Mouse (Mus musculus) limb, embryonic 10.5 days (tissue): ENCODE measurements at regions not wholly inside any gene's neighbourhood (a gene's known extent, or its start where the extent isn't known, plus 50 kb on each side); places are given as distances from the start of the nearest gene placed in this dataset.

ENCODE experiments used
- DNase-seq: peaks from one replicate; pipeline ENCODE4 v3.0.0-alpha.2; 2017; ENCODE audit warnings: low spot score
- H3K27ac ChIP-seq: fragments of 300-500 bp; sonication (generic); 2 replicates; pipeline ENCODE4 v1.5.1; 2016; ENCODE audit warnings: mild to moderate bottlenecking
- H3K27me3 ChIP-seq: fragments of 300-500 bp; sonication (generic); 2 replicates; pipeline ENCODE4 v1.6.1; 2016; ENCODE audit warnings: low read depth, mild to moderate bottlenecking; ENCODE audit not compliant: poor library complexity, severe bottlenecking
- H3K36me3 ChIP-seq: fragments of 300-500 bp; sonication (generic); 2 replicates; pipeline ENCODE4 v1.6.1; 2016; ENCODE audit warnings: mild to moderate bottlenecking, moderate library complexity
- H3K4me1 ChIP-seq: fragments of 300-500 bp; sonication (generic); 2 replicates; pipeline ENCODE4 v1.6.1; 2016
- H3K4me3 ChIP-seq: fragments of 300-500 bp; sonication (generic); 2 replicates; pipeline ENCODE4 v1.5.1; 2016; ENCODE audit warnings: mild to moderate bottlenecking, moderate library complexity
- H3K9me3 ChIP-seq: fragments of 300-500 bp; sonication (generic); replicated peaks from 2 replicates; pipeline ENCODE4 v1.6.1; 2016; ENCODE audit warnings: mild to moderate bottlenecking
- WGBS: fragments of 180-500 bp; shearing (Covaris S2); methylation state at CpG from one replicate; pipeline ENCODE4 v1.1.7; 2016; 5-methylcytosine and 5-hydroxymethylcytosine counted together

DNA sequence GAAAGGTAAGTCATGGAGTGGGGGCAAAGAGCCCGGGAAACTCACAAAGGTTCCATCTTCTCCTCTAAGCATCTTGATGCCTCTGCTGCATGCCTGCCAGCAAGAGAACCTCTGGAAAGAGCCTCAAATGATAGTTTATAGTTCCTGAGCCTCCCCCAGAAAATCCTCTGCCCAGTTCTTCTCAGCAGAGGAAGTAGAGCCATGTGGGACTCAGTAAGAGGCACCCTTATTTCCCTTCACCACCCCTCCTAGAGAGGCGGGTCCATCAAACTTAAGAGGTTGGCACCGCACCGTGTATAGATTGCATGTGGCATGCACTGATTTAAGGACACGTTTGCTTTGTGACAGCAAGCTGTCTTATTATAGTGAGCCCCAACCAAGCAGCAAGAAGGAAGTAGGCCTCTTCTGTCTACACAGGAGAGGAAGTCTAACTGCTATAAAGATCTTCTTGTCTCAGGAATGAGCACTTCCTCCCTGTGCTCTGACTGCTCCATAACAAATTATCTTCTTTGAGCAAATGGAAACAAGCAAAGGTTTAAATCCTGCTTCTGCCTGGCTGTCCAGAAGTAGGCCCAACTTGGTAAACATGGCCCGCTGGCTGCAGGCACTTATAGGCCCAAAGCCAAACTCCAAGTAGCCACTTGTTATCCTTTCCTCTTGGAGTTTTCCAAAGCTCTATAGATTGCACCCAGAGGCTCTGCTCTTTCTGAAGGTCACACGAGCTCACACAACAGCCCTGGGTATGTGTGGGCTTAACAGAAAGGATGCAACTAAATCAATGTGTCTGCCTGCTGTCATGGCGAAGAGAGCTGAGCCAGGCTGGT lies 69.6 kb upstream of the Zfp703 start:
- 74% methylated on average over 8 of the region's 8 CpGs for WGBS
- Histone ChIP-seq H3K27me3 (peaks cover 55% of the 10 kb centered on the region), H3K4me1 (peaks cover 43% of the 10 kb centered on the region), H3K36me3 (no peaks in the 10 kb centered on the region), H3K4me3 (no peak overlapping the region), H3K27ac (peak overlapping the region; percentile 72), H3K9me3 (no peaks in the 10 kb centered on the region)
- DNase-seq, result no peak

DNA sequence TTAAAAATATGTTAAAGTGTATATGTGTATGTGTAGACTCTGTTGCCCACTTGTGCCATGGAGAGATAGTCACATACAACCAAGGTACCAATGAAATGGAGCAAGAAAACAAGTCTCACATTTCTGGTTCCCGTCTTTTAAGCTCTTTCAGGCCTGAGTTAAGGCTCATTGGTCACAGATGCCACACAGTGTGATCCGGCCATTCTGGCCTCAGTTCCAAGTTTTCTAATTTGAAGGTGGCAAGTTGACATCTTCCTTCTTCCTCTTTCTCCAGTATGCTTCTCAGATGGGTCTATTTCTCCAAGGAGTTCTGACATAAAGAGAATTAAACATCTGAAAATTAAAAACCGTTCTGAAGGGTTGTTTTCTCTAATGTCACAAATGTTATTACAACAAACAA lies 66.9 kb upstream of the Zfp703 start:
- Histone ChIP-seq H3K27me3 (peaks cover 41% of the 10 kb centered on the region), H3K36me3 (no peaks in the 10 kb centered on the region), H3K9me3 (no peaks in the 10 kb centered on the region), H3K27ac (no peak overlapping the region), H3K4me1 (peaks cover 57% of the 10 kb centered on the region), H3K4me3 (no peak overlapping the region)
- WGBS, result 87% methylated on average over 3 of the region's 3 CpGs
- no peak for DNase-seq

DNA sequence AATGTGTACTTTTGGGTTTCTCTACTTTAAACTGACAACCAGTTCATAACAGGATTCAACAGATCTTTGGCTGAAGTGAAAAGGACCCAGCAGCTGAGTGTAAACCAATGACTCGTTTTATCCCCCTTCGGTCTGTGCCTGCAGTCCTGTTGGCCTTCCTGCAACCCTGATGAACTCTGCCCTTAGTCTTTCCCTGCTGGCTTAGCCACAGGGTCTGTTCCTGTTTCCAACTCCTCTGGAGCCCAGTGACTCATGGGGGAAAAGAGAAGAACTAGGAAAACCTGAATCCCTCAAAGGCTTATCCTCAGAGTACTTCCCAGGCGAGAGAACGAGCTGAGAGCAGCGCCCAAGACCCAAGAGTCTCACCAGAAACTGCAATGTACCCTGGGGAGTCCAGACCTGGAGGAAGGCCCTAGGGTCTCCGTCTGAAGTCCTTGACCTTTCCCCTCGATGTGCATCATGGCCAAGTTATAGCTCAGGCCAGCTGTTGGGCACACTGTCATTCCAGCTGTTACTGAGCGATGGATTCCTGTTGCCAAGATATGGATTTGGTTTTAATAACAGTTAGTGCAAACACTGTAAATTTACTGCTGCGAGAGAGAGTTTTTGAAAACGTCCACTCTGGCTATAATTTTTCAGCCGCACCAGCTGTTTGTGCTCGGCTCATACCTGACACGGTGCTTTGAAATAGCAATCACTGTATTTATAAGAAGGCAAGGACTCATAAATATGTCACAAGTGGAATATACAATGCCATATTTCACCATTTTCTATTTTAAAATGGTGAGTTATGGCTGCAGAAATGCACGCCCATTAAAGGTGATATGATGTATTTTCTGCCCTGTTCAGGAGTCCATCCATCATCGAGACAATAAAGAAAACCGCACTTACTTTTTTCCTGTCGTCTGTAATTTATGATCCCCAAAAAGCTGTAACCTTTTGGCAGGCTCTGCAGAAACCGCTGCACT lies 63.3 kb upstream of the Zfp703 start:
- Histone ChIP-seq H3K27ac (peak overlapping the region; percentile 20; the same call in 1 of the 2 replicates), H3K27me3 (peaks cover 57% of the 10 kb centered on the region), H3K4me3 (no peak overlapping the region), H3K4me1 (peaks cover 35% of the 10 kb centered on the region), H3K36me3 (no peaks in the 10 kb centered on the region), H3K9me3 (no peaks in the 10 kb centered on the region)
- WGBS, result 52% methylated on average over 18 of the region's 18 CpGs
- DNase-seq, result peak; percentile 54

DNA sequence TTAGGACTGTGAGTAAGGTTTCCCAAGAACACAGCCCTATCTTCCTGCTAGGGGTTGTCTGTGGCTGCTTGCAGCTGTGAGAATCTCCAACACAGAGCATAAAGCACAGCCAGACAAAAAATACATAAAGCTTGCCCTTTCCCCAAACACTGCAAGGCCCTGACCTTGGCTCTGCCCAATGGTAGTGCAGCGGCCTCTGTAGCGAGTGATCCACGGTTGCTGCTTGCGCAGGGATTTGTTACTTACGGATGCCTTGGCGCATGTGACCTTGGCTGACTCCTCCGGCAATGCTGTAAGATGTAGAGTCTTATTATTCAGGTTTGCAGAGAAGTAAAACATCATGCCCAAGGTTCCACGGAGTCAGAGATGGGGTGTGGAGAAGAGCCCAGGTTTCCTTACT lies 61.4 kb upstream of the Zfp703 start:
- Histone ChIP-seq H3K9me3 (no peaks in the 10 kb centered on the region), H3K27me3 (peaks cover 66% of the 10 kb centered on the region), H3K36me3 (no peaks in the 10 kb centered on the region), H3K27ac (no peak overlapping the region), H3K4me3 (no peak overlapping the region), H3K4me1 (peaks cover 29% of the 10 kb centered on the region)
- DNase-seq, result no peak
- WGBS, result 95% methylated on average over 8 of the region's 8 CpGs

DNA sequence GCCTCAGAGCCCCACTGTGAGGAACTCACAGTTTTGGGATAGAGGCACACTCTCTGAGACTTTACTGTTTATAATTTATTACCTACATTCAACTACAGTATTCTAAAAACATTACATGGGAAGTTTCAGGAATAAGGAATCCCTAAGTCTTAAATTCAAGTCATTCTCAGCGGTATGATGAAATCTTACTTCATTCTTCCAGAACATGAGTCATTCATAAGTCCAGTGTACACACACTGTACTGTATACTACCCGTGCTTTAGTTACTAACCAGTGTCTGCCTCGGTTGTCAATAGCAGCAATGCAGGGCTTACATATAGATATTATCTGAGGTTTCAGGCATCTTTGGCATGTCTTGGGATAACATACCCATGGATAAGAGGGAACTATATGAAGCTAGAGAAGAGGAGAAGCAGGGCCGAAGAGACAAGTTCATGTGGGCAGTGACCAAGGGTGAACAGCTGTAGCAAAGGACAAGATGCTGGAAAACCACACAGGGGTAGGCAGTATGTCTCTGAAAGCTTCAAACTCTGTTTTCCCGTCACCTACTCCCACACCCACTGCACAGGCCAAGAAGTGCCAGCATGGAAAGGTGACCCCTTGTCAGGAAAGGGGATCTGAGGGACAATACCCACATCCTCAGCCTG lies 55.5 kb upstream of the Zfp703 start:
- no peak for DNase-seq
- no peak overlapping the region for H3K27ac ChIP-seq
- H3K4me3 ChIP-seq, result no peak overlapping the region
- WGBS, result 95% methylated on average over 5 of the region's 5 CpGs
- H3K4me1 ChIP-seq, result peaks cover 9% of the 10 kb centered on the region
- H3K9me3 ChIP-seq, result no peaks in the 10 kb centered on the region
- peaks cover 67% of the 10 kb centered on the region for H3K27me3 ChIP-seq
- no peaks in the 10 kb centered on the region for H3K36me3 ChIP-seq

DNA sequence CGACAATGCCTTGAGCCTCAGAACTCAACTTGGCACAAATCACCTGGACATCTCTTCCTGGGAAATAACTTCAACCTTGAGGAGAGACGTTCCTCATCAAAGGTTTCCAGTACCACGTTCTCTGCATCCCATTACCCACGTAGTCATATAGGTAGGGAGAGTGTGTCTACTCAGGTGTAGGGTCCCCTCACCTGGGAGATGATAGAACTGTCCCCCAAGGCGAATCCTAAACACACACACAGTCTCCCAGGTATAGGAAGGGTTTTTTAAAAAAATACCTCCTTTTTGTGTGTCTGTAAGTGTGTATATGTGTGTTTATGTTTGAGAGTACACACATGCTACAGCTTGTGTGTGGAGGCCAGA lies 55.0 kb upstream of the Zfp703 start:
- no peak overlapping the region for H3K4me3 ChIP-seq
- WGBS, result 94% methylated on average over 5 of the region's 5 CpGs
- no peak for DNase-seq
- H3K9me3 ChIP-seq, result no peaks in the 10 kb centered on the region
- no peaks in the 10 kb centered on the region for H3K36me3 ChIP-seq
- H3K27ac ChIP-seq, result no peak overlapping the region
- H3K27me3 ChIP-seq, result peaks cover 67% of the 10 kb centered on the region
- H3K4me1 ChIP-seq, result peaks cover 9% of the 10 kb centered on the region

DNA sequence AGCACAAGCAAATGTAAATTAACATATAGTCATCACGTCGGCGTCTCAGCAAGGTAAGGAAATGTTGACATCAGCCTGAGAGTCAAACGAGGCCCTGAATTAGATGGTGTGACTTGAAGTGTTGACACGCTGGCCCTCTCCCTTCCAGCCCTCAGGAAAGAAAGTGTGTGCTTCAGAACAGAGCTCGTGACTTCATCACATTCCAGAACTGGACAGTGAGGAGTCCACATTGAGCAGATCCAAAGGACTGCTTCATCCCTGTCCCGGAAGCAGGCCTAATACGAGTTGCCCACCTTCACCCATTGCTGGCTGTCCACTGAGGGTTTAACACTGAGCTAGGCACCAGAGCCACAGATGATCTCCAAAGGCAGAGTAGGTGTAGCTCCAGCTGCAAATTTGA lies 54.0 kb upstream of the Zfp703 start:
- peak; percentile 60 for DNase-seq
- Histone ChIP-seq H3K27ac (no peak overlapping the region), H3K9me3 (no peaks in the 10 kb centered on the region), H3K36me3 (no peaks in the 10 kb centered on the region), H3K4me3 (no peak overlapping the region), H3K27me3 (peaks cover 68% of the 10 kb centered on the region), H3K4me1 (peaks cover 9% of the 10 kb centered on the region)
- 50% methylated on average over 8 of the region's 8 CpGs for WGBS
